8 mouse cellular contexts compared by ENCODE assay signal in genomic region chrX:52369938-52370758, GRCm38 (mm10).
DNase-seq lines count a peak whose midpoint lies in the region; ATAC-seq and TF ChIP-seq lines count a peak whose summit lies in the region.

No protein-coding gene starts in this region.

- H3K4me1 ChIP-seq in forebrain, postnatal 0 days (ENCODE audit: insufficient read depth) = no peaks in the 10 kb centered on the region
- no peaks in the 10 kb centered on the region for H3K4me1 ChIP-seq in neural tube, embryonic 12.5 days

- intact Hi-C loops in left cerebral cortex, postnatal 14 days (cut with DNase I) = loop anchor here (10.0 kb wide), 5 partner anchors 205 to 875 kb away; partner anchors contain the start of gene Gpc4

- H3K4me2 ChIP-seq in forebrain, postnatal 0 days (ENCODE audit: low read depth) = peak overlapping the region; percentile 34
- H3K4me2 ChIP-seq in neural tube, embryonic 12.5 days (replicated peaks) = peak overlapping the region; percentile 44

- H3K4me3 ChIP-seq in forebrain, postnatal 0 days (ENCODE audit: low read depth, low read length) = peak overlapping the region; percentile 12
- no peak overlapping the region for H3K4me3 ChIP-seq in neural tube, embryonic 12.5 days

- no peaks in the 10 kb centered on the region for H3K9me3 ChIP-seq in forebrain, postnatal 0 days (ENCODE audit: low read length)
- no peaks in the 10 kb centered on the region for H3K9me3 ChIP-seq in neural tube, embryonic 12.5 days

- H3K27me3 ChIP-seq in forebrain, postnatal 0 days (ENCODE audit: insufficient read depth, low read length) = no peaks in the 10 kb centered on the region
- no peaks in the 10 kb centered on the region for H3K27me3 ChIP-seq in neural tube, embryonic 12.5 days (replicated peaks)

- peak; percentile 69 for TF ChIP-seq CTCF in forebrain, postnatal 0 days (IDR thresholded peaks at IDR 0.05; ENCODE audit: low read depth)

- peak; percentile 7 to 22 for DNase-seq in left cerebral cortex, postnatal 14 days (ENCODE audit: low spot score in 2 of 2)
- DNase-seq in left cerebral cortex, adult 18-20 months (ENCODE audit: low spot score in 2 of 2) = no peak
- DNase-seq in brain, adult 2 months (ENCODE audit: low read depth, low spot score) = peak; percentile 40
- peak; percentile 45 for DNase-seq in forebrain, postnatal 0 days
- DNase-seq in adrenal gland, adult 8-10 months = no peak
- DNase-seq in heart, postnatal 4 days = no peak
- DNase-seq in thymus, postnatal 10 days (ENCODE audit: low spot score in 2 of 2) = no peak

- 26% methylated on average over 8 of the region's 8 CpGs for WGBS in forebrain, postnatal 0 days
- 26% methylated on average over 8 of the region's 8 CpGs for WGBS in neural tube, embryonic 12.5 days

- no peak for ATAC-seq in forebrain, postnatal 0 days
- ATAC-seq in neural tube, embryonic 12.5 days (ENCODE audit: low FRiP score, low read depth) = peak; percentile 79

- 0 out of 2 replicates have a peak overlapping the region, but pooled peaks have one; percentile 3 for H3K9ac ChIP-seq in forebrain, postnatal 0 days
- no peak overlapping the region for H3K9ac ChIP-seq in neural tube, embryonic 12.5 days

- H3K27ac ChIP-seq in forebrain, postnatal 0 days (ENCODE audit: low read depth, low read length) = no peak overlapping the region
- H3K27ac ChIP-seq in neural tube, embryonic 12.5 days = no peak overlapping the region

- no peaks in the 10 kb centered on the region for H3K36me3 ChIP-seq in forebrain, postnatal 0 days (ENCODE audit: insufficient read depth)
- H3K36me3 ChIP-seq in neural tube, embryonic 12.5 days = no peaks in the 10 kb centered on the region

Comparison
In these comparisons a context has a peak if more than half of its experiments do, and no peak if none do; other contexts are left out.
1. DNase-seq: peak in left cerebral cortex, postnatal 14 days (2 of 2), brain, adult 2 months (single experiment) and forebrain, postnatal 0 days (single experiment); none in left cerebral cortex, adult 18-20 months (0 of 2), adrenal gland, adult 8-10 months (single experiment), heart, postnatal 4 days (single experiment) and thymus, postnatal 10 days (0 of 2).